Mouse (Mus musculus): ENCODE results near the gene Cdc37l1.

Cdc37l1 gene

DNA sequence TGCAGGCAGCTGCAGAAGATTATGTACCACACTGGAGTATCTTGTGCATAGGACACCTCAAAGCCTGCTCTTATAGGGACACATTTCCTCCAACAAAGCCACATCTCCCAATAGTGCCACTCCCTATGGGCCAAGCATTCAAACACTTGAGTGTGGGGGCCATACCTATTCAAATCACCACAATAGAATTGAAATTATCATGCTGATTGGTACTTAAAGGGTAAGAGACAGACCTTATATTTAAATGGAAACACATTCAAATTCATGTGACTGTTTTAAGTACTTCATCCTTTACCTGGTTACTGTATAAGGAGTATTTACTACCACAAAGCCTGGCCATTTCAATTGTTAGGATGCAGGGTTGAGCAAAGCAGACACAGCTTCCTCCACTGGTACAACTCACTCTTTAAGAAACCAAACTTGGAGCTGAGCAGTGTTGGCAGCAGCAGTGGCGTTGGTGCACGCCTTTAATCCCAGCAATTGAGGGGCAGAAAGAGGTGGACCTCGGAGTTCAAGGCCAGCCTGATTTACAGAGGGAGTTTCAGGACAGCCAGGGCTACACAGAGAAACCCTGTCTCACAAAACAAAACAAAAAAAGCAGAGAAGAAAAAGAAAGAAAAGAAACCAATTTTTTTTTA lies 18.0 kb downstream of the Cdc37l1 start:
- DNase-seq (ENCODE audit: low read depth): no peak

DNA sequence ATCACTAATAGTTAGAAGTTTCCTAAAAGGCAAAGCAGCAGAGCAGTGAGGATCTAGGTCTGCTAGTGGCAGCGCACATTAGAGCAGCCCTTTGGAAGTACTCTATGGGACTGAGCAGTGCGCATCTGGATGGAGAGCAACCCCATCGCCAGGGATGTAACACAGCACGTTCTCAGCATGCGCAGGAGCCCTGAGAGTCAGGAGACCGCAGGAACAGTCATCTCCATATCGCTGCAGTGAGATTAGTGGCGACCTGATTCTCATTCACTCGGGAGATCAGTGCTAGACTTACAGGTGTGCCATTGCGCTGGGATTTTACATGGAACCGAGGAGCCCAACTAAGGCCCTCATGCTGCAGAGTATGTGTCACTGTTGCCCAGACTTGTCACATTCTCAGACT lies 18.9 kb downstream of the Cdc37l1 start:
- DNase-seq (ENCODE audit: low read depth): no peak

DNA sequence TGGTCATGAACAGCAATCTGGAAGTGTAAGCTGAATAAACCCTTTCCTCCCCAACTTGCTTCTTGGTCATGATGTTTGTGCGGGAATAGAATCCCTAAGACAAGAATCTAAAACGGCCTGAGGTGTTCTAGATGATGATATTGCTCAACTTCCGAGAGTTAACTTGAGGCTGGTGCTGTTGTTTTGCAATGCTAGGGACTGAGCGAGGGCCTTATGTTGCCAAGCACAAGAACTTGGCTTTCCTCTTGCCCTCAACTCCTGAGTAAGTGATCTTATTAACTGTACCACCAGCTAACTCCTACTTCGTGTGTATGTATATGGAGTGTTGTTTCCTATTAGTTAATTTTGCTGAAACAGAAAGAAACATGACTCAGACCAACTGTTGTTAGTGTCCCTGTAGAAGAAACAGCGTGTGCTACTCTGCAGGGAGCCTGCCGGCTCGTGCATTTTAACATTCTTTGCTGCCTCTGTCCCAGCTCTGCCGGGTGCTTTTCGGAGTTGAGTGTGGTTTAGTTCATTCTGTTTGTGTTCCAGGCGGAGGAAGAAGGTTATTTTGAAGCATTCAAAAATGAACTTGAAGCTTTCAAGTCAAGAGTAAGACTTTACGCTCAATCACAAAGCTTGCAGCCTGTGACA lies 21.3 kb downstream of the Cdc37l1 start:
- no peak for DNase-seq (ENCODE audit: low read depth)

GRCm38 (mm10) chr19:29014466-29015055 lies 24.4 kb downstream of the Cdc37l1 start:
- DNase-seq (ENCODE audit: low read depth): no peak

GRCm38 (mm10) chr19:29015410-29016203 lies 25.5 kb downstream of the Cdc37l1 start:
- DNase-seq (ENCODE audit: low read depth): no peak

DNA sequence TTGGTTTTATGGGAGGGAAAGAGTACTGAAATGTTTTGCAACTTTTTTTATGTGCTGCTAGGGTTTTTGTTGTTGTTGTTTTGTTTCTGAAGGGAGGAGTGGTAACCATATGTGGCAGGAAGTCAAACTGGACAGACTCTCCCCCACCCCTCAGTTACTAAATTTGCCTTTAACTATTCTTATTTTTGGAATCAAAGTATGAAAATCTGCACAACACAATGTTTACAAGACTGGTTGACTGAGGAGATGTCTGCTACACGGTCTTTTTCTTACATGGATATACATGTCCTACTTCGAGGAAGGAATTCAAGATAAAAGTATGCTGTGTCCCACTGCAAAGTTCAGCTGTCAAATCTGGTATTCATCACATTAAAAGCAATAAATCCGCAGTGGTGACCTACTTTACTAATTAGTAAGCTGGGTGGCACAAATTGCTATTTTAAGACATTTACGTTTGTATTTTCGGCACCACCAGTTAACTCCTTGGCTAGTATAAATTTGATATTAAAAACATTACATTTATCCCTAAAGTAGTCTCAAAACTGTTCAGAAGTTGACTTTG lies 26.1 kb downstream of the Cdc37l1 start:
- DNase-seq (ENCODE audit: low read depth): no peak

DNA sequence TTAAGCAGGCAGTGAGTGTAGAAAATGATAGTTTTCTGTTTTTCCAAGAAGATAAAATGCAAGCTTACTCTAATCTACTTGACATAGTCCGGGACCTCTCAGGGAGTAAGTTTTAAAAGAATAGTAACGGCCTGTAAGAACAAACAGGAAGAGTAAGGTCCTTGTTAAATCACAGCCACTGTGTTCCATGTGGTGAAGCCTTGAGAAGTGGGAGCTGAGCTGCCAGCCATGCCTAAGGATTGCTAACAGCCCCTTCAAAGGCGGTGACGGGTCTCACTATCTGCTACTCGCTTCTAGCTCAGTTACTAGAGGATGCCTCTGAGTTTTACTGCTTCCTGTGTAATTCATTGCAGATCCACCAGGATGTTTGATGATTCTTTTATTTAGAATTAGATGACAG lies 26.6 kb downstream of the Cdc37l1 start:
- DNase-seq (ENCODE audit: low read depth): no peak

GRCm38 (mm10) chr19:29019647-29020046 lies 29.5 kb downstream of the Cdc37l1 start:
- DNase-seq (ENCODE audit: low read depth): no peak

- DNase-seq (ENCODE audit: low read depth): no peak
Measured at GRCm38 (mm10) chr19:29021754-29022345, 31.7 kb downstream of the Cdc37l1 start.

DNA sequence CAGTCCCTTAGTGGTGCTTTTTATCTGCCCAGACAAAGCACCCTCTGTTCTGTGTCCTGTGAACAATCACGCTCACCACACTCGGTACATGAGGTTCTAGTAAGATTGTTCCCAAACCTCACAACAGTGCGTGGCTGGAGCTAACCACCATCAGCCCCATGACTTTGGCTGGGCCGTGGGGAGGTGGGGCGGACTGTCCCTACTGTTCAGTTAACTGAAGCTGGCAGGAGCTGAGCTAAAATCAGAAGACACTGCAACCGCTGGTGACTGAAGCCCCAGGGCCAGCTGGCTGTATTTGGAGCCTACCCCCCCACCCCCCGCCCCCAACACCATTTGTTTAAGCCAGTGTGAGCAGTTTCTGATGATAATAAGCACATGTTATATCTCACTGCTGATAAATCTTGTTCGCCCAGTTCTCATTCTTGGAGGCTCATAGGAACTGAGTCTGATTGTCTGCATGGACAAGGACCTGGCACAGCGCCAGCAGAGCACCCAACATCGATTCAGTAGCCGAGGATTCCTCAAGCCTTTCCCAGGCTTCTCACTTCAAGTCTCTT lies 34.3 kb downstream of the Cdc37l1 start:
- no peak for DNase-seq (ENCODE audit: low read depth)

DNA sequence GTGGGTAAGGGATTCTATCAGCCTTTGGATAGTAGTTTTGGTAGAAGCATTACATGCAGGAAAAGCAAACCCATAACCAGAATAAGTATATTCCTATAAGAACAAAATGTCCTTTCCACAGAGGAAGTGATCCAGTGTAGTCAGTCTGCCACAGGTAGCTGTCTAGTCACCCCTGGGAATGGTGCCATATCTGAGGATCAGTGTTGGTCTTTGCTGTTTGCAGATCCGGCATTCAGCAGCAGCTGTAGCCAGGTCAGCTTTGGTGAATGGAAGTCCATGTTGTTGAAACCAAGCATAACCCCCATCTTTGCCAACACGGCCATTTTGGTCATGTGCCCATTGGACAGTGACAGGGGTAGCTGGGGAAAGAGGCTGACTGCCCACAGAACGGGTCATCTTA lies 41.6 kb downstream of the Cdc37l1 start:
- no peak for DNase-seq (ENCODE audit: low read depth)

- no peak for DNase-seq (ENCODE audit: low read depth)
Measured at GRCm38 (mm10) chr19:29032662-29033061, 42.5 kb downstream of the Cdc37l1 start.

DNA sequence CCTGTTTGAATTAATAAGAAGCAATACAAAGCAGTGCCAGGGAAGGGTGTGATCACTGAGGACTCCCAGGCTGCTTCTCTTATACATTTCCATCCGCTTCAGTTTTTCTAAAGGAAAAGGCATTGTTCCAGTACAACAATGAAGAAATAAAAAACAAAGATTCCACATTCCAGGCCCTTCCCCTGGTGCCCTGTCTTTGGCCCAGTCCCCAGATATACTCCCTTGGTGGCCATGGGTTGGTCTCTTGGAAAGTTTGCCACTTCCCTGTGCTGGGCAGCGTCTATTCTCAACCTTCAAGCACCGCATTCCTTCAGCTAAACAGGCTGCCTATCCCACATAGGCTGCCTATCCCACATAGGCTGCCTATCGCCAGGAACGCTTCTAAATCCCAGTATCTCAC lies 46.9 kb downstream of the Cdc37l1 start:
- no peak for DNase-seq (ENCODE audit: low read depth)

- DNase-seq (ENCODE audit: low read depth): no peak
Measured at GRCm38 (mm10) chr19:29037541-29037940, 47.4 kb downstream of the Cdc37l1 start.

DNA sequence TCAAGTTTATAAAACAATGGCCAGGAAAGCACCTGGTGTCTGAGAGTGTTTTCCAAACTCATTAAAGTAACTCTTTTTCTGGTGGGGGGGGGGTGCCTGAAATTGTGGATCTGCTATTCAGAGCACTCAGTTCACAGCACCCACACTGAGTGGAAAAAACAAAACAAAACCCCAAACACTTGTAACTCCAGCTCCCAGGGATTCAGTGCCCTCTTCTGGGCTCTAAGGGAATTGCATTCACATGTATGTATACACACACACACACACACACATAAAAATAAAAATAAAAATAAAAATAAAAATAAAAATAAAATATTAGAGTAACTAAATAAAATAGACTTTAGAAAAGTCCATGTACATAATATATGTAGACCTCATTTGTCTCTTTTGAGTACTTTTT lies 49.2 kb downstream of the Cdc37l1 start:
- no peak for DNase-seq (ENCODE audit: low read depth)

GRCm38 (mm10) chr19:29040206-29040605 lies 50.1 kb downstream of the Cdc37l1 start:
- DNase-seq (ENCODE audit: low read depth): no peak

DNA sequence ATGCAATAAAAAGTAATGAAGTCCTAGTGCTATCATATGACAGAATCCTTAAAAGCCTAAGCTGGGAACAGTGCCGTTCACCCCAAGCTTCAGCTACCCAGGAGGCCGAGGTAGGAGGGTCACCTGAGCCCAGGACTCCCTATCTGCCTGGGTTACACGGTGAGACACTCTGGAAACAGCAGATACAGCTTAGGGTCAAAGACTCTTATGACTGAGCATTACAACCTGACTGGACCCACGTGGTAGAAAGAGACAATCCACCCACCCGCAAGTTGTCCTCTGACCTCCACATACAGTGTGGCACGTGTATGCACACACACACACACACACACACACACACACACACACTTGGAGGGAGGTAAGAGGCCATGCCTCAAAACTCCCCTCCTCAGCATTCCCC lies 52.0 kb downstream of the Cdc37l1 start:
- no peak for DNase-seq (ENCODE audit: low read depth)

DNA sequence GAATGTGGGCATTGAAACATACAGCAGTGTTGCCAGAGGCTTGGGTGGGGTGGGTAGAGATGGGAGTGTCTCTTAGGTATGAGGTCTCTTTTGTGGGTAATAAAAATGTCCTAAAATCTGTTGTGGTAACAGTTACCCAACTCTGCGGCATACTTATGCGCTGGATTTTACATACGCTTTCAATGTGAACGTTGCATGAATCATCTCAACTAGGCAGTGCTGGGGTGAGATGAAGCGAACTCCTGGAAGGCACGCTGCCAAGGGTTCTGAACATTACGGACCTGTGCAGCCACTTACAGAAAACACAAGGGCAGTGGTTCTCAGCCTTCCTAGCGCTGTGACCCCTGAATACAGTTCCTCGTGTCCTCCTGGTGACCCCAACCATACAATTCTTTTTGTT lies 52.5 kb downstream of the Cdc37l1 start:
- DNase-seq (ENCODE audit: low read depth): no peak

GRCm38 (mm10) chr19:29044353-29044768 lies 54.2 kb downstream of the Cdc37l1 start:
- no peak for DNase-seq (ENCODE audit: low read depth)

- DNase-seq (ENCODE audit: low read depth): no peak
Measured at GRCm38 (mm10) chr19:29045369-29045768, 55.2 kb downstream of the Cdc37l1 start.

GRCm38 (mm10) chr19:29045956-29046650 lies 56.0 kb downstream of the Cdc37l1 start:
- no peak for DNase-seq (ENCODE audit: low read depth)

All from c-Kit-positive CD71-negative TER-119-negative erythroid progenitor cells, embryonic 14.5 days (primary cell).